Mouse (Mus musculus) forebrain, embryonic 14.5 days (tissue): ENCODE data around the gene Clec4d. TPM values are rescaled to one million over a fixed set of nuclear protein-coding genes. Genes with fewer than 3 reads are reported as not detected.

ENCODE experiments used
- ATAC-seq: fragments of 200-750 bp; cut with Nextera tagmentation; 2 replicates; pipeline ENCODE4 v1.8.0; 2017; ENCODE audit warnings: mild to moderate bottlenecking, moderate library complexity
- DNase-seq: peaks from one replicate; pipeline ENCODE4 v3.0.0-alpha.2; 2015; ENCODE audit warnings: low spot score
- H3K27ac ChIP-seq: fragments of 300-500 bp; sonication (generic); 2 replicates; pipeline ENCODE4 v1.5.1; 2014; ENCODE audit warnings: low read depth, mild to moderate bottlenecking, control low read depth, low read length, moderate library complexity
- H3K27me3 ChIP-seq: fragments of 300-500 bp; sonication (generic); replicated peaks from 2 replicates; pipeline ENCODE4 v1.6.1; 2014; ENCODE audit warnings: low read length, control low read depth, mixed read lengths; ENCODE audit not compliant: control insufficient read depth, insufficient read depth
- H3K36me3 ChIP-seq: fragments of 300-500 bp; sonication (generic); 2 replicates; pipeline ENCODE4 v1.6.1; 2014; ENCODE audit warnings: low read length, control low read depth; ENCODE audit not compliant: control insufficient read depth, insufficient read depth
- H3K4me1 ChIP-seq: fragments of 300-500 bp; sonication (generic); 2 replicates; pipeline ENCODE4 v1.6.1; 2014; ENCODE audit warnings: antibody characterized with exemption, low read length, control low read depth; ENCODE audit not compliant: control insufficient read depth, insufficient read depth
- H3K4me2 ChIP-seq: fragments of 300-500 bp; sonication (generic); 2 replicates; pipeline ENCODE4 v1.6.1; 2014; ENCODE audit warnings: mild to moderate bottlenecking, control low read depth, low read length
- H3K4me3 ChIP-seq: fragments of 300-500 bp; sonication (generic); 2 replicates; pipeline ENCODE4 v1.5.1; 2014; ENCODE audit warnings: low read depth, low read length, control low read depth
- H3K9ac ChIP-seq: fragments of 300-500 bp; sonication (generic); 2 replicates; pipeline ENCODE4 v1.6.1; 2014; ENCODE audit warnings: mild to moderate bottlenecking, low read length, control low read depth, moderate library complexity
- H3K9me3 ChIP-seq: fragments of 300-500 bp; sonication (generic); replicated peaks from 2 replicates; pipeline ENCODE4 v1.6.1; 2016; ENCODE audit warnings: low read length, control low read depth, mixed read lengths; ENCODE audit not compliant: control insufficient read depth
- WGBS: fragments of 180-500 bp; shearing (Covaris S2); extraction: QIAGEN DNeasy Blood & Tissue Kit; methylation state at CpG from one replicate; pipeline ENCODE4 v1.1.7; 2014; 5-methylcytosine and 5-hydroxymethylcytosine counted together
- polyA plus RNA-seq: library from polyadenylated mRNA; unstranded; fragments of >200 nt; fragmentation: Nextera tagmentation; extraction: Ambion mirVana; gene quantifications from 2 replicates; pipeline ENCODE4 v1.2.1, GENCODE M21; 2014

The Clec4d gene
- polyA plus RNA-seq, 1 experiment from 2014 or later: not detected

DNA sequence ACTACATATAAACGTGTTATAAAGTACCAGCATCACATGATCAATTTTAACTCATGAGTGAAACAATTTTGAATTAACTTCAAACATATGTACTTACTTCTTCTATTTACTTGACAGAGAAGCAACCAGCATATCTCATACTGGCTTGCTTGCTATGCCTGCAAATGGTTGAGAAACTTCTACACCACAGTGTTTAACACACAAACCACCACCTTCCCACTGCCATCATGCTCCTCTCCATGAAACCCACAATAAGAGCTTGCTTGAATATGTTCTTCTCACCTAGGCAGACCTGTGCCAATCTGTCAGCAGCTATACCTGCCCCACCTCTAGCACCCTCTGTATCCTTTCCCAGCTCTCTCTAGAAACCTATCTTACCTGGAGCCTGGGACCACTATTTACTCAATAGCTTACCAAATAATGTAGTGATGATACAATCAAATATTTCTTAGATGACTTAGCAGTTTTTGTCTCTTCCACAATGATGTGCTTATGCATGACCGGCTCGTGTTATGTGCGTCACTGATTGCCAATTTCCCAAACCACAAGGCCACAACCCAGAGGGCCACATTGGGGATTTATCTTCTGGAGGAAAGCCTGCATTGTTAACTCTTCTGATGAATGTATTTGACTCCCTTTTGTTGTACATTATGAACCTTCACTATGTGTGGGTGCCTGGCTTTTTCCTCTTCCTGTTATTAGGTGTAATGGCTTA is 1.9 kb upstream of the Clec4d start:
- H3K4me1 ChIP-seq: no peaks in the 10 kb centered on the region
- DNase-seq (no peak), ATAC-seq (no peak)
- 78% methylated on average over 4 of the region's 4 CpGs for WGBS
- no peaks in the 10 kb centered on the region for H3K36me3 ChIP-seq
- no peak overlapping the region for H3K4me3 ChIP-seq
- no peak overlapping the region for H3K27ac ChIP-seq
- no peaks in the 10 kb centered on the region for H3K9me3 ChIP-seq
- H3K9ac ChIP-seq: no peak overlapping the region
- H3K4me2 ChIP-seq: no peak overlapping the region
- no peaks in the 10 kb centered on the region for H3K27me3 ChIP-seq

DNA sequence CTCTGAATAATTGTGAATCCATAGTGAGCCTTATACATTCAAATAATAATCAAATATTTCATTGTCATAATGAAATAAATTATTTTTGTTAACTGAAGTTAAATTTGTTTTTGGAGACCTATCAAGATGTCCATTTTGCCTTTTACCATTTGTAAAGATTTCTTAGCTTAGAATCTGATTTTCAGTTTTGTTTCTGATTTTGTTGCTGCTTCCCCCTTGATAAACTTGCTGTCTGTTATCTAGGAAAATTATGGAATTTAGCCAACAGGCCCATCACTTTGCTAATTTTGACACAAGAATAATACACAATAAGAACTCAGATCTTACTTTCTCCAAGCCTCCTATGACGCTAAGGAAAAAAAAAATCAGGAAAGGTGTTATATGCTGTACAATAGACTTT is 1.0 kb upstream of the Clec4d start:
- Histone ChIP-seq H3K4me3 (no peak overlapping the region), H3K27ac (no peak overlapping the region), H3K9ac (no peak overlapping the region), H3K27me3 (no peaks in the 10 kb centered on the region), H3K4me1 (no peaks in the 10 kb centered on the region), H3K36me3 (no peaks in the 10 kb centered on the region), H3K9me3 (no peaks in the 10 kb centered on the region), H3K4me2 (no peak overlapping the region)
- WGBS: 93% methylated on average over 1 of the region's 1 CpGs
- ATAC-seq: no peak
- DNase-seq: no peak

DNA sequence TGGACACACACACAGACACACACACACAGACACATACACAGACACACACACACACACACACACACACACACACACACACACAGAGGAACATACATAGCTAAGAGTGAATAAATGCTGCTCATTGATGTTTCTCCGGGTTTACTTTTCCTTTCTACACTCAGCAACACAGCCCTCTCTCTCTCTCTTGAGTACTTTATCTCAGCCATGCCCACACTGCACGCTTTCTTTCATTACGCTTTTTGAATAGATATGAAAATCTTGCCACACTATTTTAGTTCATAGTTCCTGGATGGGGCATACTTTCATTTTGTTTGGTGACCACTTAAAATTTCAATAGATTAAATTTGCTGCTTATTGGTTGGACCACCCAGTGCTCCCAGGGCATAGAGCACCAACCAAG is 2.3 kb downstream of the Clec4d start:
- Histone ChIP-seq H3K27me3 (no peaks in the 10 kb centered on the region), H3K9ac (no peak overlapping the region), H3K9me3 (no peaks in the 10 kb centered on the region), H3K27ac (no peak overlapping the region), H3K4me2 (no peak overlapping the region), H3K36me3 (no peaks in the 10 kb centered on the region), H3K4me3 (no peak overlapping the region), H3K4me1 (no peaks in the 10 kb centered on the region)
- WGBS: 87% methylated on average over 3 of the region's 3 CpGs
- ATAC-seq (no peak), DNase-seq (no peak)

DNA sequence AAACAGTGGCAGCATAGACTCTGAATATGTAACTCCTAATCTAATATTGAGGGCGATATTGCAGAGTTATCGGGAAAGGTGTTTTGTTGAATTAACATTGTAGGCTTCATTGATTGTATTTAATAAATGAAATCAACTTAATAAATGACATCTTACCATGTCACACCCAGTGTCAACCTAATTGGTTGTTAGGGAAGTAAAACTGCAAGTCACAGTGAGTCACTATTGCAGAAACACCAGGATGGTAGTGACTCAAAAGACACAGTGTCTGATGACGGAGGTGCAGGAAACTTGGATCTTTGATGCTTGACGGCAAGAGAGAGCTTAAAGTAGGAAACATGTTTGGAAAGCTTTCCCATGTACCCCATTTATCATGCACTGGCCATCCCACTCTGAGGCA is 3.9 kb downstream of the Clec4d start:
- ATAC-seq: no peak

DNA sequence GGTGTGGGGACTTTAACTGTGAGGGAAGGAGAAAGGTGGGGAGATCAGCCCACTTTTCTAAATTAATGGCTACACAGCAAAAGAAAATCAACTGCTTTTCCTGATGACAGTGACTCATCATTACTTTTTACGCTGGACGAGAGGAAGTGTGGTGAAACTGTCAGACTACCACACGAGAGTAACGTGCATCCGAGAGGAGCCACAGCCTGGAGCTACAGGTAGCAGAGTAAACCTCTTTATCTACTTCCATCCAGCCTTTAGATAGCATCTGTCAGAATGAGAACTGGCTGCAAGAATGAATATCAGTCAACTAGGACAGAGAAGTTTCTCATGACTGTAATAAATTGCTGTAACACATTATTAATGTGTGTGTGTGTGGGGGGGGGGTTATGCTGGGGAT is 5.0 kb downstream of the Clec4d start:
- no peak overlapping the region for H3K9ac ChIP-seq
- H3K27me3 ChIP-seq: no peaks in the 10 kb centered on the region
- no peak overlapping the region for H3K4me2 ChIP-seq
- ATAC-seq (no peak), DNase-seq (no peak)
- H3K9me3 ChIP-seq: no peaks in the 10 kb centered on the region
- H3K27ac ChIP-seq: no peak overlapping the region
- WGBS: 93% methylated on average over 5 of the region's 5 CpGs
- no peaks in the 10 kb centered on the region for H3K36me3 ChIP-seq
- H3K4me3 ChIP-seq: no peak overlapping the region
- no peaks in the 10 kb centered on the region for H3K4me1 ChIP-seq

More for the DNA sequence above, 3.9 kb downstream of the Clec4d start:
- H3K4me2 ChIP-seq: no peak overlapping the region
- 92% methylated on average over 4 of the region's 4 CpGs for WGBS
- no peaks in the 10 kb centered on the region for H3K9me3 ChIP-seq
- no peaks in the 10 kb centered on the region for H3K27me3 ChIP-seq
- no peaks in the 10 kb centered on the region for H3K4me1 ChIP-seq
- no peaks in the 10 kb centered on the region for H3K36me3 ChIP-seq
- no peak overlapping the region for H3K27ac ChIP-seq
- no peak overlapping the region for H3K4me3 ChIP-seq
- no peak for DNase-seq
- H3K9ac ChIP-seq: no peak overlapping the region

DNA sequence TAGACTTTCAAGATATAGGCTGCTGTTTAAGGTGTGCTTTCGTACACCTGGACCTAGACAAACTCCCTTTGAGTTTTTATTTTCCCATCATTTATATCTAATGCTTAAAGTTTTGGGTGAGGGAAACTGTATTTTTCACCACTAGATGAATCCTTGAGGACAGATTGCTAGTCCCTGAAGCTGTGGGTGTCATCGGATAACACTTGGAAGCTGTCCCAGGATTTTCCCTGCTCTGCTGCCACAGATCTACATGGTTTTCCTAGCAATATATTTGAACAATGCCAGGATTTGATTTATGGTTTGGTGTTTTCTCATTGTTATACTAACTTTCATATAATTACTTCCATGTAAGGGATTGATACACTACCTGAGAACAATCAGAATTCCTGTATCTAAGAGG is 17.5 kb downstream of the Clec4d start:
- Histone ChIP-seq H3K9ac (no peak overlapping the region), H3K4me1 (no peaks in the 10 kb centered on the region), H3K4me3 (no peak overlapping the region), H3K9me3 (no peaks in the 10 kb centered on the region), H3K36me3 (no peaks in the 10 kb centered on the region), H3K27me3 (no peaks in the 10 kb centered on the region), H3K27ac (no peak overlapping the region), H3K4me2 (no peak overlapping the region)
- WGBS: 93% methylated on average over 2 of the region's 2 CpGs
- DNase-seq: no peak
- ATAC-seq: no peak

DNA sequence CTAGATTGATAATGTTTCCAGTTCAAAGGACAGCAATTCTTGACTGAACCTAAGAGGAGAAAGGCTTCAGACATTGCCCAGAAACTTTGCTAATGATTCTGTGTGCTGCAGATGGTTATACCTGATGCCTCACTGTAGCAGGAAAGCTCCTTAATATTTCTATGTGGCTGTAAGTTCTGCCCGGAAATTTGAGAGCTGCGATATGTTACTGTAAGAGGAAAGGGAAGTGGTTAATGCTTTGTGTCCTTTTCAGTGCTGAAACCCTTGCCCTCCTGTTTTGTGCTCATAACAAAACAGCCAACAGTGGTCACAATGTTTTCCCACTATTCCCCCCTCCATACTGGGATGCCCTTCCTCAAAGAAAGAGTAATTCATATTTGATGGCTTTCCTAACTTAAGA is 24.4 kb downstream of the Clec4d start:
- no peaks in the 10 kb centered on the region for H3K9me3 ChIP-seq
- H3K36me3 ChIP-seq: no peaks in the 10 kb centered on the region
- ATAC-seq (no peak), DNase-seq (no peak)
- H3K9ac ChIP-seq: no peak overlapping the region
- no peaks in the 10 kb centered on the region for H3K27me3 ChIP-seq
- H3K4me1 ChIP-seq: no peaks in the 10 kb centered on the region
- WGBS: 87% methylated on average over 2 of the region's 2 CpGs
- no peak overlapping the region for H3K4me3 ChIP-seq
- no peak overlapping the region for H3K4me2 ChIP-seq
- no peak overlapping the region for H3K27ac ChIP-seq

DNA sequence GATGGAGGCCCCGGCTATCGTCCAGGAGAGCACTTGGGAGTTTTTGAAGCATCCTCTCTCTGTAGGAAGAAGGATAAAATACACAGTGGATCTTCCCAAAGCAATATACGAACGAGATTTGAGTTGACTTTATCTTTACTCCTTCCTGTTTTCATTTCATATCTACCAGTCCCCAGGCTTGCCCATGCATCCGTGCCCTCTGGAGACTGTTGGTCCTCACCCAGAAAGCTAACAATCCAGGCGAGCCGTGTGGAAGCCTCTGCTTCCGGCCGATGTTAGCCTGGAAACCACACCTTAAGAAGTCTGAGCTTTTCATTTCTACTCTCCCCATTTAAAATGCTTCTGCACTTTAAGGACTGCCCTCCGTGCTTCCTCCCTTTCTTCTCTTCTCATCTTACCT is 27.0 kb downstream of the Clec4d start:
- no peak overlapping the region for H3K9ac ChIP-seq
- no peaks in the 10 kb centered on the region for H3K9me3 ChIP-seq
- no peak for ATAC-seq
- H3K4me1 ChIP-seq: no peaks in the 10 kb centered on the region
- 86% methylated on average over 10 of the region's 10 CpGs for WGBS
- DNase-seq: no peak
- no peaks in the 10 kb centered on the region for H3K36me3 ChIP-seq
- H3K4me3 ChIP-seq: no peak overlapping the region
- no peaks in the 10 kb centered on the region for H3K27me3 ChIP-seq
- H3K4me2 ChIP-seq: no peak overlapping the region
- H3K27ac ChIP-seq: no peak overlapping the region

DNA sequence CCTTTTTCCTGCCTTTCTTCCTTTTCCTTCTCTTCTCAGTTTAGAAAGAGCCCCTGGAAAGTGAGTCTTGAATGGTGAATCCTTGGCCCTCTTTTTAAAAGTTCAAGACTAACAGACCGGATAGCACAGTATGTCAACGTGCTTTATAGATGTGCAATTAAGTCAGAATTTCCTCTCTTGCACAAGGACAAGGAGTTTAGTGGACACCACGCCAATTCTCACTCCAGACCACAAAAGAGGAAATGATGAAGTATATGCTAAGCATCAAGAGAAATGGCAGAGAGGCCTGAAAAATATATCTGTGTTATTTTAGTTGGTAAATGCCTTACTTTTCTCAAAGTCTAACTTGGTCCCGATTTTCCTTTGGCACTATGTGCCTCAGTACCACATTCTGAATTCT is 27.8 kb downstream of the Clec4d start, which contains the start of gene Clec4e:
Clec4e (minus strand) TSS at position 118 of the 400 bp plus-strand sequence.
- ATAC-seq (no peak), DNase-seq (no peak)
- Histone ChIP-seq H3K27me3 (no peaks in the 10 kb centered on the region), H3K4me1 (no peaks in the 10 kb centered on the region), H3K9me3 (no peaks in the 10 kb centered on the region), H3K4me2 (no peak within 1 kb of the TSS), H3K4me3 (no peak within 1 kb of the TSS), H3K36me3 (no peaks in the 10 kb centered on the region), H3K9ac (no peak within 1 kb of the TSS), H3K27ac (no peak within 1 kb of the TSS)
- WGBS: 84% methylated on average over 4 of the region's 4 CpGs
